In genomic region chr13:28417929-28418881, GRCm38 (mm10) we compare ENCODE assay signal across 8 mouse cellular contexts.
A peak's percentile ranks its signal among the peaks of the same experiment; 100 is the strongest.
DNase-seq lines count a peak whose midpoint lies in the region; ATAC-seq and TF ChIP-seq lines count a peak whose summit lies in the region.

No protein-coding gene starts in this region.

- peak; percentile 85 for DNase-seq in embryonic facial prominence, embryonic 11.5 days (ENCODE audit: low spot score)
- DNase-seq in heart, adult 18-20 months: peak; percentile 62 to 63
- DNase-seq in left cerebral cortex, postnatal 25 days (ENCODE audit: low spot score in 2 of 2): peak; percentile 53 to 68
- DNase-seq in right cerebral cortex, postnatal 10 days (ENCODE audit: low spot score in 2 of 2): peak; percentile 71 to 75
- no peak for DNase-seq in c-Kit-positive CD71-positive TER-119-positive erythroid progenitor cells, embryonic 14.5 days (ENCODE audit: low spot score)

- no peaks in the 10 kb centered on the region for H3K27me3 ChIP-seq in embryonic facial prominence, embryonic 11.5 days (ENCODE audit: control insufficient read depth, insufficient read depth, low read length)
- no peaks in the 10 kb centered on the region for H3K27me3 ChIP-seq in intestine, embryonic 16.5 days (replicated peaks; ENCODE audit: control insufficient read depth, insufficient read depth, low read length)

- no peaks in the 10 kb centered on the region for H3K36me3 ChIP-seq in embryonic facial prominence, embryonic 11.5 days (replicated peaks; ENCODE audit: control insufficient read depth, insufficient read depth, low read depth, low read length)
- H3K36me3 ChIP-seq in intestine, embryonic 16.5 days (ENCODE audit: control insufficient read depth, insufficient read depth, low read length): no peaks in the 10 kb centered on the region

- peak; percentile 72 for ATAC-seq in embryonic facial prominence, embryonic 11.5 days (replicated peaks; ENCODE audit: insufficient number of reproducible peaks, low FRiP score, low TSS enrichment, low read depth)
- ATAC-seq in intestine, embryonic 16.5 days: peak; percentile 91
- ATAC-seq in megakaryocyte progenitor cell, adult 5-6 weeks (replicated peaks; ENCODE audit: poor library complexity): peak; percentile 42

- WGBS in embryonic facial prominence, embryonic 11.5 days: 8% methylated on average over 11 of the region's 11 CpGs
- 13% methylated on average over 11 of the region's 11 CpGs for WGBS in intestine, embryonic 16.5 days

- no peaks in the 10 kb centered on the region for H3K9me3 ChIP-seq in embryonic facial prominence, embryonic 11.5 days (replicated peaks; ENCODE audit: control insufficient read depth, low read length)
- no peaks in the 10 kb centered on the region for H3K9me3 ChIP-seq in intestine, embryonic 16.5 days (ENCODE audit: control insufficient read depth, low read length)

- TF ChIP-seq CTCF in bone marrow macrophage, adult 2 months (IDR thresholded peaks at IDR 0.05; ENCODE audit: low read depth, low read length): no peak

- intact Hi-C loops in left cerebral cortex, postnatal 25 days (cut with DNase I): loop anchor here (1.0 to 5.0 kb wide), 3 partner anchors 299 to 1417 kb away; no protein-coding TSS in a partner anchor

- peaks cover 35% of the 10 kb centered on the region for H3K4me1 ChIP-seq in bone marrow macrophage, adult 2 months (ENCODE audit: control insufficient read depth, insufficient read depth, low read length)
- peaks cover 2% of the 10 kb centered on the region for H3K4me1 ChIP-seq in embryonic facial prominence, embryonic 11.5 days (ENCODE audit: control insufficient read depth, insufficient read depth, low read length)
- peaks cover 23% of the 10 kb centered on the region for H3K4me1 ChIP-seq in intestine, embryonic 16.5 days (ENCODE audit: control insufficient read depth, insufficient read depth, low read length)

- peak overlapping the region; percentile 26 for H3K9ac ChIP-seq in embryonic facial prominence, embryonic 11.5 days (replicated peaks; ENCODE audit: low read length)
- H3K9ac ChIP-seq in intestine, embryonic 16.5 days (ENCODE audit: low read depth, low read length): peak overlapping the region; percentile 48

- no peak for TF ChIP-seq POLR2A in bone marrow macrophage, adult 2 months (IDR thresholded peaks at IDR 0.05; ENCODE audit: borderline replicate concordance, low read depth, low read length)

- H3K4me2 ChIP-seq in embryonic facial prominence, embryonic 11.5 days (ENCODE audit: low read depth, low read length): peak overlapping the region; percentile 21
- peak overlapping the region; percentile 48 for H3K4me2 ChIP-seq in intestine, embryonic 16.5 days (ENCODE audit: low read depth, low read length)

- H3K4me3 ChIP-seq in bone marrow macrophage, adult 2 months (ENCODE audit: insufficient read depth, low read length): peak overlapping the region; percentile 35
- H3K4me3 ChIP-seq in embryonic facial prominence, embryonic 11.5 days (ENCODE audit: low read depth, low read length): no peak overlapping the region
- peak overlapping the region; percentile 22 for H3K4me3 ChIP-seq in intestine, embryonic 16.5 days (ENCODE audit: low read length)

- peak overlapping the region; percentile 76 for H3K27ac ChIP-seq in bone marrow macrophage, adult 2 months (ENCODE audit: insufficient read depth, low read depth, low read length)
- H3K27ac ChIP-seq in embryonic facial prominence, embryonic 11.5 days (replicated peaks; ENCODE audit: low read depth, low read length): peak overlapping the region; percentile 86
- peak overlapping the region; percentile 97 for H3K27ac ChIP-seq in intestine, embryonic 16.5 days (ENCODE audit: low read length)
